Mouse (Mus musculus): ENCODE data around the gene Olfr911-ps1. TPM values are rescaled to one million over a fixed set of nuclear protein-coding genes. Genes with fewer than 3 reads are reported as not detected.

Olfr911-ps1 gene
- not detected for total RNA-seq (2021)
- long read RNA-seq, experiment 1 = 0 reads
- long read RNA-seq, experiment 2 = 0 reads

GRCm38 (mm10) chr9:38521280-38521679, at the start of gene Olfr911-ps1:
TSS of gene Olfr911-ps1 (plus strand) at chr9:38521580.
- no peak for DNase-seq (ENCODE audit: low spot score in 2 of 2)
- no peak for TF ChIP-seq CTCF (conservative IDR thresholded peaks at IDR 0.05)
- no peak within 1 kb of the TSS for H3K27ac ChIP-seq
- no peak within 1 kb of the TSS for H3K4me3 ChIP-seq

DNA sequence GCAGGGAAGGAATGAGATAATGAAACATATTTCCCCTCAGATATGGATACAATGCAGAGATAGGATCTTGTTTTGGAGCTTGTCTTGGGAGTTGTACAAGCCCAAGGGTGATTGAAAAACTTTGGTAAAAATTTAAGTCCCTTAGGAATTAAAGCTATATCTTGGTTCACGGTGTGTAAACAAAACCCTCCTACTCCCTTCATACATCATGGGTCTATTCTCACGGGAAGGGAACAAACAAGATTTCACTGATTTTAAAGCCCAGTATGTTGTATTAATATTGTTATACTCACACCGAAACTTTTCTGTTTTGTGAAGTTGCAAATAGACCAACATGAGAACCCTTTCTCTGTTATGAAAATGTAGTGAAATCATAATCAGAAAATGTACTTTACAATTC, 34.6 kb upstream of the Olfr911-ps1 start, which contains the start of gene Olfr906:
Olfr906 (plus strand) TSS at position 301 of the 400 bp plus-strand sequence.
- Histone ChIP-seq H3K4me3 (no peak within 1 kb of the TSS), H3K27ac (no peak within 1 kb of the TSS)
- no peak for DNase-seq (ENCODE audit: low spot score in 2 of 2)
- TF ChIP-seq CTCF (conservative IDR thresholded peaks at IDR 0.05) = no peak

DNA sequence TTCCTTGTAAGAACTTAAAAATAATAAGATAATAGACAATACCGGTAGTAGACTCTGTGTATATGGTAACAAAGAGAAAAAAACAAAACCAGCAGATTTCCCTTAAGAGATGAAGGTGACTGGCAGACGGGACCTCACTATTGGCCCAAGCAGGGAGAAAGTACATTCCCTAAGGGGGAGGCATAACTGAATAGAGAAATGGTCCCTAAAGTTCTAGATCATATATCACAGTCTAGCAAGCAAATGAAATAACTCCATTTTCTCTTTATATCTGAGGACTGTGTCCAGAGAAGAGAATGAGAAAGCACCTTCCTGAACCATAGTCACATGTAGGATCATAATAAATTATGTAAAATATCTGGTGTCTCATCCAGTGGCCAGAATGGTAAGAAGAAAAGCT, 25.9 kb upstream of the Olfr911-ps1 start, which contains the start of gene Olfr907:
Olfr907 (plus strand) TSS at position 301 of the 400 bp plus-strand sequence.
- Histone ChIP-seq H3K4me3 (no peak within 1 kb of the TSS), H3K27ac (no peak within 1 kb of the TSS)
- no peak for DNase-seq (ENCODE audit: low spot score in 2 of 2)
- no peak for TF ChIP-seq CTCF (conservative IDR thresholded peaks at IDR 0.05)

GRCm38 (mm10) chr9:38512353-38512752, 9.0 kb upstream of the Olfr911-ps1 start:
- Histone ChIP-seq H3K4me3 (no peak overlapping the region), H3K27ac (no peak overlapping the region)
- TF ChIP-seq CTCF (conservative IDR thresholded peaks at IDR 0.05) = no peak
- DNase-seq (ENCODE audit: low spot score in 2 of 2) = no peak

GRCm38 (mm10) chr9:38537549-38537948, 16.2 kb downstream of the Olfr911-ps1 start, which contains the start of gene Olfr910:
TSS of gene Olfr910 (plus strand) at chr9:38537849.
- DNase-seq (ENCODE audit: low spot score in 2 of 2) = no peak
- no peak for TF ChIP-seq CTCF (conservative IDR thresholded peaks at IDR 0.05)
- no peak within 1 kb of the TSS for H3K4me3 ChIP-seq
- H3K27ac ChIP-seq = no peak within 1 kb of the TSS

Other genes with a start within 250 kb of the Olfr911-ps1 start
- not detected for gene Olfr896-ps1, start 230.5 kb upstream of the Olfr911-ps1 start, total RNA-seq (2021)
- gene Olfr25, start 192.5 kb upstream of the Olfr911-ps1 start, total RNA-seq (2021) = not detected
- not detected for gene Olfr898, start 173.2 kb upstream of the Olfr911-ps1 start, total RNA-seq (2021)
- not detected for gene Olfr250, start 154.7 kb upstream of the Olfr911-ps1 start, total RNA-seq (2021)
- gene Olfr251, start 144.5 kb upstream of the Olfr911-ps1 start, total RNA-seq (2021) = not detected
- gene Olfr147, start 119.9 kb upstream of the Olfr911-ps1 start, total RNA-seq (2021) = not detected
- gene Olfr901, start 92.1 kb upstream of the Olfr911-ps1 start, total RNA-seq (2021) = not detected
- not detected for gene Olfr902, start 73.9 kb upstream of the Olfr911-ps1 start, total RNA-seq (2021)
- gene Olfr904, start 58.4 kb upstream of the Olfr911-ps1 start, total RNA-seq (2021) = not detected
- gene Olfr905, start 50.5 kb upstream of the Olfr911-ps1 start, total RNA-seq (2021) = not detected
- gene Olfr906, start 34.5 kb upstream of the Olfr911-ps1 start, total RNA-seq (2021) = not detected
- gene Olfr907, start 25.8 kb upstream of the Olfr911-ps1 start, total RNA-seq (2021) = not detected
- not detected for gene Olfr910, start 16.3 kb downstream of the Olfr911-ps1 start, total RNA-seq (2021)
- not detected for gene Olfr912, start 58.6 kb downstream of the Olfr911-ps1 start, total RNA-seq (2021)
- gene Olfr913, start 71.2 kb downstream of the Olfr911-ps1 start, total RNA-seq (2021) = not detected
- not detected for gene Olfr914, start 83.5 kb downstream of the Olfr911-ps1 start, total RNA-seq (2021)
- not detected for gene Olfr916, start 138.3 kb downstream of the Olfr911-ps1 start, total RNA-seq (2021)
- gene Olfr917, start 144.3 kb downstream of the Olfr911-ps1 start, total RNA-seq (2021) = not detected
- gene Olfr918, start 153.0 kb downstream of the Olfr911-ps1 start, total RNA-seq (2021) = not detected
- not detected for gene Olfr919, start 182.1 kb downstream of the Olfr911-ps1 start, total RNA-seq (2021)
- 10 to 100 TPM in 1 of 2 experiments, 1 to 10 TPM in 1; 9.6 to 14.1 TPM for gene Vwa5a, start 196.7 kb downstream of the Olfr911-ps1 start, total RNA-seq (2021)
- under 1 TPM; 0.05 to 0.10 TPM for gene Olfr920, start 230.7 kb downstream of the Olfr911-ps1 start, total RNA-seq (2021)

All from layer of hippocampus, adult 2 months (tissue).